Mouse (Mus musculus) embryonic facial prominence, embryonic 13.5 days (tissue): ENCODE results near the gene Agbl3. TPM values are rescaled to one million over a fixed set of nuclear protein-coding genes. Genes with fewer than 3 reads are reported as not detected.

Experiments used
- ATAC-seq: fragments of 200-750 bp; cut with Nextera tagmentation; 2 replicates; pipeline ENCODE4 v1.8.0; 2017; ENCODE audit warnings: low read depth; ENCODE audit not compliant: insufficient number of reproducible peaks, insufficient read depth, low FRiP score, low TSS enrichment
- H3K27ac ChIP-seq: fragments of 300-500 bp; sonication (generic); 2 replicates; pipeline ENCODE4 v1.5.1; 2015; ENCODE audit warnings: moderate library complexity, mild to moderate bottlenecking, inconsistent platforms
- H3K27me3 ChIP-seq: fragments of 300-500 bp; sonication (generic); 2 replicates; pipeline ENCODE4 v1.6.1; 2015; ENCODE audit warnings: mild to moderate bottlenecking, inconsistent platforms
- H3K36me3 ChIP-seq: fragments of 300-500 bp; sonication (generic); 2 replicates; pipeline ENCODE4 v1.6.1; 2015; ENCODE audit warnings: mild to moderate bottlenecking, inconsistent platforms
- H3K4me1 ChIP-seq: fragments of 300-500 bp; sonication (generic); 2 replicates; pipeline ENCODE4 v1.6.1; 2015; ENCODE audit warnings: inconsistent platforms
- H3K4me2 ChIP-seq: fragments of 300-500 bp; sonication (generic); 2 replicates; pipeline ENCODE4 v1.6.1; 2015; ENCODE audit warnings: moderate library complexity, mild to moderate bottlenecking, inconsistent platforms
- H3K4me3 ChIP-seq: fragments of 300-500 bp; sonication (generic); 2 replicates; pipeline ENCODE4 v1.5.1; 2015; ENCODE audit warnings: mild to moderate bottlenecking, inconsistent platforms
- H3K9ac ChIP-seq: fragments of 300-500 bp; sonication (generic); 2 replicates; pipeline ENCODE4 v1.6.1; 2015; ENCODE audit warnings: mild to moderate bottlenecking, inconsistent platforms
- H3K9me3 ChIP-seq: fragments of 300-500 bp; sonication (generic); 2 replicates; pipeline ENCODE4 v1.6.1; 2016; ENCODE audit warnings: inconsistent platforms
- WGBS: fragments of 180-500 bp; shearing (Covaris S2); methylation state at CpG from one replicate; pipeline ENCODE4 v1.1.7; 2015; ENCODE audit warnings: mixed read lengths; 5-methylcytosine and 5-hydroxymethylcytosine counted together
- polyA plus RNA-seq: library from polyadenylated mRNA; unstranded; fragments of >200 nt; fragmentation: Nextera tagmentation; extraction: Ambion mirVana; gene quantifications from 2 replicates; pipeline ENCODE4 v1.2.1, GENCODE M21; 2015

Agbl3 gene
- polyA plus RNA-seq, 1 experiment from 2014 or later: 9.3 TPM

- Histone ChIP-seq H3K9me3 (no peaks in the 10 kb centered on the region), H3K4me3 (peak overlapping the region; percentile 70; the same call in 1 of the 2 replicates), H3K27me3 (no peaks in the 10 kb centered on the region), H3K27ac (peak overlapping the region; percentile 98; the same call in 1 of the 2 replicates), H3K36me3 (peaks cover 26% of the 10 kb centered on the region), H3K4me2 (peak overlapping the region; percentile 74), H3K9ac (peak overlapping the region; percentile 92; the same call in 1 of the 2 replicates), H3K4me1 (peaks cover 53% of the 10 kb centered on the region)
- no peak for ATAC-seq
- 57% methylated on average over 12 of the region's 12 CpGs for WGBS
Measured at GRCm38 (mm10) chr6:34875966-34876834, 96.0 kb downstream of the Agbl3 start.

GRCm38 (mm10) chr6:34876835-34877156 is 96.6 kb downstream of the Agbl3 start:
- Histone ChIP-seq H3K4me3 (peak overlapping the region; percentile 70), H3K4me2 (peak overlapping the region; percentile 74), H3K9me3 (no peaks in the 10 kb centered on the region), H3K27me3 (no peaks in the 10 kb centered on the region), H3K4me1 (peaks cover 51% of the 10 kb centered on the region), H3K9ac (peak overlapping the region; percentile 92), H3K27ac (peak overlapping the region; percentile 98; the same call in 1 of the 2 replicates), H3K36me3 (peaks cover 28% of the 10 kb centered on the region)
- ATAC-seq: no peak
- 34% methylated on average over 2 of the region's 2 CpGs for WGBS

GRCm38 (mm10) chr6:34877509-34878321 is 97.5 kb downstream of the Agbl3 start, which contains the start of gene Cyren:
Gene Cyren (minus strand): TSS chr6:34878060.
- Histone ChIP-seq H3K27me3 (no peaks in the 10 kb centered on the region), H3K4me1 (peaks cover 45% of the 10 kb centered on the region), H3K4me3 (peak within 1 kb of the TSS; percentile 70), H3K4me2 (peak within 1 kb of the TSS; percentile 74), H3K9ac (peak within 1 kb of the TSS; percentile 92), H3K36me3 (peaks cover 30% of the 10 kb centered on the region), H3K9me3 (no peaks in the 10 kb centered on the region), H3K27ac (peak within 1 kb of the TSS; percentile 98)
- ATAC-seq: peak; percentile 87
- WGBS: under 1% methylated on average over 56 of the region's 56 CpGs

- Histone ChIP-seq H3K9ac (0 out of 2 replicates have a peak overlapping the region, but pooled peaks have one; percentile 32), H3K4me3 (no peak overlapping the region), H3K36me3 (peaks cover 44% of the 10 kb centered on the region), H3K4me2 (no peak overlapping the region), H3K4me1 (peaks cover 39% of the 10 kb centered on the region), H3K9me3 (no peaks in the 10 kb centered on the region), H3K27me3 (no peaks in the 10 kb centered on the region), H3K27ac (peak overlapping the region; percentile 98)
- ATAC-seq: no peak
- WGBS: 75% methylated on average over 16 of the region's 16 CpGs
Measured at GRCm38 (mm10) chr6:34879101-34879740, 99.0 kb downstream of the Agbl3 start.

- ATAC-seq: no peak
Measured at GRCm38 (mm10) chr6:34879911-34880475, 99.8 kb downstream of the Agbl3 start.

GRCm38 (mm10) chr6:34884724-34885123 is 104.5 kb downstream of the Agbl3 start:
- Histone ChIP-seq H3K4me1 (peaks cover 14% of the 10 kb centered on the region), H3K9me3 (no peaks in the 10 kb centered on the region), H3K27ac (no peak overlapping the region), H3K27me3 (no peaks in the 10 kb centered on the region), H3K4me3 (no peak overlapping the region), H3K4me2 (no peak overlapping the region), H3K9ac (no peak overlapping the region), H3K36me3 (peaks cover 81% of the 10 kb centered on the region)
- 87% methylated on average over 7 of the region's 7 CpGs for WGBS
- no peak for ATAC-seq

More at GRCm38 (mm10) chr6:34879911-34880475, 99.8 kb downstream of the Agbl3 start:
- H3K4me3 ChIP-seq: no peak overlapping the region
- H3K9ac ChIP-seq: no peak overlapping the region
- WGBS: 56% methylated on average over 6 of the region's 6 CpGs
- no peaks in the 10 kb centered on the region for H3K27me3 ChIP-seq
- peaks cover 32% of the 10 kb centered on the region for H3K4me1 ChIP-seq
- no peaks in the 10 kb centered on the region for H3K9me3 ChIP-seq
- no peak overlapping the region for H3K27ac ChIP-seq
- peaks cover 51% of the 10 kb centered on the region for H3K36me3 ChIP-seq
- no peak overlapping the region for H3K4me2 ChIP-seq

GRCm38 (mm10) chr6:34887131-34887850 is 107.1 kb downstream of the Agbl3 start:
- Histone ChIP-seq H3K27ac (no peak overlapping the region; the same call in 1 of the 2 replicates), H3K4me3 (no peak overlapping the region), H3K9ac (no peak overlapping the region), H3K36me3 (peaks cover 91% of the 10 kb centered on the region), H3K27me3 (no peaks in the 10 kb centered on the region), H3K9me3 (no peaks in the 10 kb centered on the region), H3K4me1 (peaks cover 14% of the 10 kb centered on the region), H3K4me2 (no peak overlapping the region)
- ATAC-seq: no peak
- 59% methylated on average over 6 of the region's 6 CpGs for WGBS

GRCm38 (mm10) chr6:34889185-34889584 is 109.0 kb downstream of the Agbl3 start:
- no peaks in the 10 kb centered on the region for H3K27me3 ChIP-seq
- peaks cover 92% of the 10 kb centered on the region for H3K36me3 ChIP-seq
- H3K4me1 ChIP-seq: peaks cover 14% of the 10 kb centered on the region
- H3K27ac ChIP-seq: no peak overlapping the region
- no peak for ATAC-seq
- H3K4me3 ChIP-seq: no peak overlapping the region
- H3K9me3 ChIP-seq: no peaks in the 10 kb centered on the region
- H3K9ac ChIP-seq: peak overlapping the region; percentile 37; the same call in 1 of the 2 replicates
- no peak overlapping the region for H3K4me2 ChIP-seq
- 65% methylated on average over 4 of the region's 4 CpGs for WGBS

GRCm38 (mm10) chr6:34895569-34895968 is 115.3 kb downstream of the Agbl3 start:
- ATAC-seq: no peak
- Histone ChIP-seq H3K36me3 (peaks cover 80% of the 10 kb centered on the region), H3K4me2 (no peak overlapping the region), H3K9ac (0 out of 2 replicates have a peak overlapping the region, but pooled peaks have one; percentile 21), H3K4me3 (no peak overlapping the region), H3K27ac (no peak overlapping the region), H3K4me1 (no peaks in the 10 kb centered on the region), H3K27me3 (no peaks in the 10 kb centered on the region), H3K9me3 (no peaks in the 10 kb centered on the region)
- 85% methylated on average over 7 of the region's 7 CpGs for WGBS

- H3K4me3 ChIP-seq: no peak overlapping the region
- 54% methylated on average over 16 of the region's 16 CpGs for WGBS
- no peak overlapping the region for H3K27ac ChIP-seq
- H3K4me2 ChIP-seq: no peak overlapping the region
- no peaks in the 10 kb centered on the region for H3K4me1 ChIP-seq
- H3K27me3 ChIP-seq: no peaks in the 10 kb centered on the region
- no peak for ATAC-seq
- H3K9me3 ChIP-seq: no peaks in the 10 kb centered on the region
- peaks cover 80% of the 10 kb centered on the region for H3K36me3 ChIP-seq
- no peak overlapping the region for H3K9ac ChIP-seq
Measured at GRCm38 (mm10) chr6:34896168-34896780, 116.0 kb downstream of the Agbl3 start.
